Mouse (Mus musculus) urinary bladder, postnatal 4 days (tissue): Measurements from ENCODE around the gene Mad2l2.

Experiments
- DNase-seq, 2 experiments: peaks; one replicate each; pipeline ENCODE4 v3.0.0; 2021 to 2022; ENCODE audit warnings: low spot score in 2 of 2

Gene Mad2l2

GRCm38 (mm10) chr4:148140098-148141011 is 10.2 kb downstream of the Mad2l2 start:
- peak; percentile 85 to 90 for DNase-seq

- no peak for DNase-seq
Observed at GRCm38 (mm10) chr4:148143721-148144120, 13.5 kb downstream of the Mad2l2 start.

GRCm38 (mm10) chr4:148147714-148148113 is 17.5 kb downstream of the Mad2l2 start:
- DNase-seq: no peak

- no peak for DNase-seq
Observed at GRCm38 (mm10) chr4:148149540-148149939, 19.4 kb downstream of the Mad2l2 start.

GRCm38 (mm10) chr4:148150242-148150641 is 20.1 kb downstream of the Mad2l2 start:
- no peak for DNase-seq

GRCm38 (mm10) chr4:148150953-148151266 is 20.7 kb downstream of the Mad2l2 start:
- DNase-seq: no peak

- DNase-seq: peak; percentile 84 to 87
Observed at GRCm38 (mm10) chr4:148151267-148152168, 21.3 kb downstream of the Mad2l2 start, which contains the start of gene Fbxo6. Fbxo6 (minus strand) TSS chr4:148152140.

GRCm38 (mm10) chr4:148152547-148152946 is 22.4 kb downstream of the Mad2l2 start:
- no peak for DNase-seq

- no peak for DNase-seq
Observed at GRCm38 (mm10) chr4:148154006-148154405, 23.8 kb downstream of the Mad2l2 start.

GRCm38 (mm10) chr4:148154982-148155381 is 24.8 kb downstream of the Mad2l2 start:
- DNase-seq: no peak

- DNase-seq: no peak
Observed at GRCm38 (mm10) chr4:148158436-148159348, 28.5 kb downstream of the Mad2l2 start.

- peak; percentile 82 to 88 for DNase-seq
Observed at GRCm38 (mm10) chr4:148159544-148160435, 29.6 kb downstream of the Mad2l2 start.

- no peak for DNase-seq
Observed at GRCm38 (mm10) chr4:148160436-148161390, 30.5 kb downstream of the Mad2l2 start, which contains the start of the genes Fbxo44 and Fbxo2. Fbxo44 (minus strand) TSS chr4:148160482. Fbxo2 (plus strand) TSS chr4:148160621.

GRCm38 (mm10) chr4:148164002-148164439 is 33.8 kb downstream of the Mad2l2 start:
- DNase-seq: peak; percentile 66 to 69

GRCm38 (mm10) chr4:148164461-148164860 is 34.3 kb downstream of the Mad2l2 start:
- DNase-seq: no peak

- no peak for DNase-seq
Observed at GRCm38 (mm10) chr4:148165551-148165950, 35.4 kb downstream of the Mad2l2 start.

GRCm38 (mm10) chr4:148166431-148166830 is 36.2 kb downstream of the Mad2l2 start:
- no peak for DNase-seq

- DNase-seq: no peak
Observed at GRCm38 (mm10) chr4:148166986-148167385, 36.8 kb downstream of the Mad2l2 start.

- DNase-seq: no peak
Observed at GRCm38 (mm10) chr4:148168287-148168686, 38.1 kb downstream of the Mad2l2 start.
